Mouse (Mus musculus) thymus, postnatal 36 days (tissue): ENCODE measurements at regions not wholly inside any gene's neighbourhood (a gene's known extent, or its start where the extent isn't known, plus 50 kb on each side); places are given as distances from the start of the nearest gene placed in this dataset.

Experiments used
- DNase-seq, 2 experiments: peaks; one replicate each; pipeline ENCODE4 v3.0.0; 2022; ENCODE audit warnings: mixed read lengths in 2 of 2

DNA sequence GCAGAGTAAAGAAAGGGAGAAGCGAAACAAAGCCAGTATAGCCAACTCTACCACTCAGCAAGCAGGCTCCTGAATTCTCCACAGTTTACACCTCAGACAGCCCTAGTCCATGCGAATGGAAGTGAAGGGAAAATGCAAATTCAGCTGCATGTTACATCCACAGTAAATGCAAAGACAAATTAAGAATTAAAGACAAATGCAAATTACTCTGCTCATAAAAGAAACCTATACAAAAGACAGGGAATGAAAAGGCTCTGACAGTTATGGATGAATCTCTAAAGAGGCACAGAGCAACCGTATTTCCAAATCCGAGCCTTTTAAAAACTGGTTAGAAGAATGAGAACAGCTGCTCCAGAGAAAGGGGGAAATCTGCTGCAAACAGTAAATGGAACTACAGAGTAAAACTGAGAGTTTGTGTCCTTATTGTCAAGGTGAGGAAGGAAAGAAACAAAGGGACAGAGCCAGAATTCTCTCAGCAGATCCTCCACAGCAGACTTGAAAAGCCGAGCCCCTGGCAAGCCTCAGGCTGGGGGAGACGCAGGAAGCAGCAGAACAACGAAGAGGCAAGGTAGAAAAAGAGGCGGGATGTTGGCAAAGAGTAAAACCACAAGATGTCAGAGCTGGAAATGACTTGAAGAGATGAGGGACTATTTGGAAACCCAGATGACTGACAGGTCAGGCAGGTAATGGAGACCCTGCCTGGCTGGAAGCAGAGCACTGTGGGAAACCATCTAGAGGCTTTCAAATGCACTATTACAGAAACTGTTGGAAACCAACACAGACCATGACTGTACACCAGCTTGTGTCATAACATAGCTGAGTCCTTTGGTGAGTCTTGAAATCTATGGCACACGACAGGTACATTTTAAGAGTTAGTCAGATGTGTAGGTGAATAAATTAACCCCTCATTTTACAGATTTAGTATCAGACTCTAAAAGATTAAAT lies 184.5 kb upstream of the Acvr2a start:
- no peak for DNase-seq

DNA sequence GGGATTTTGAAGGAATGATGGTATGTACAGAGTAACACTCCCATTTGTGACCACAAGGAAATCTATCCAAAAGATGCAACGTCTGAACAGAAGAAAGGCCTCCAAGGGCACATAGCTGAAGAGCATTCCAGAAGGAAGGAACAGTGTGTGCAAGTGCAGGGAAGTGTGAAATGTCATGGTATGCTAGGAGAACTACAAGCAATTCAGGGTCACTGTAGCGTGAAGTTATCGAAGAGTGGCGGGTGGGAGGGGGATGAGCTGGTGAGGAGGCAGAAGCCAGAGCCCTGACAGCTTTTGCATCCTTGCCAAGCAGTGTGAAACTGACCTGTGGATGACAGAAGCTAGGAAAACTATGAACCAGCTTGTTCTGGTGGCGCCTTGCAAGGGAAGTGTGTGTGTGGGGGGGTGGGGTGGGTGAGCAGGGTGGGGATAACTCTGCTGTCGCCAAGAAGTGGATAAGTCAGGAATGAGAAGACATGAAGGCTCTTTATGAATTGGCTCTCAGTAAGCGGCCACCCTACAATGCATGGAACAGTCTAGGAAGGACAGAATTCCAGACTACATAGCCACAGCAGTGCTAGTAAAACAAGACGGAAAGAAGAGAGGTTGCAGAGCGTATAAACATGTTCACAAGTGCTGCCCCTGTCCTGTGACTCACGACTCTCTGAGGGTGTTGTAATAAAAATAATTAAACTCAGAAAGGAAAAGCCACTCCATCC lies 179.3 kb upstream of the Acvr2a start:
- no peak for DNase-seq

DNA sequence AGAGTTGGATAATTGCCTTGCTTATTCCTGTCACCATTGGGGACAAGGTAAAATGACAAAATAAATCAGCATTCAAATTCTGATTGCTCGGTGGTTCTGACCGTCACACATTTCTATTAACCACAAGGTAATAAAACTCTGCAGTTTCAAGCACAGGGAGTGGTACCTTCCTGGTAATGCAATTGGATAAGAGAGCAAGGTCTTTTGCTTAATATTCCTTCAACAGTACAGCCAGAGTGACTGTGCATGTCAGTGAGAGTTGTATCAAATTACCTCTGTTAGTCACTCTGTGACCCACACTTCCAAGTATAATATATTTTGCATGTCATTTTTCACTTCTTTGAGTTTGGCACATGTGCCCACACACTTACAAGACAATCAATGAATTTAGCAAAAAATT lies 177.8 kb upstream of the Acvr2a start:
- DNase-seq, result no peak

DNA sequence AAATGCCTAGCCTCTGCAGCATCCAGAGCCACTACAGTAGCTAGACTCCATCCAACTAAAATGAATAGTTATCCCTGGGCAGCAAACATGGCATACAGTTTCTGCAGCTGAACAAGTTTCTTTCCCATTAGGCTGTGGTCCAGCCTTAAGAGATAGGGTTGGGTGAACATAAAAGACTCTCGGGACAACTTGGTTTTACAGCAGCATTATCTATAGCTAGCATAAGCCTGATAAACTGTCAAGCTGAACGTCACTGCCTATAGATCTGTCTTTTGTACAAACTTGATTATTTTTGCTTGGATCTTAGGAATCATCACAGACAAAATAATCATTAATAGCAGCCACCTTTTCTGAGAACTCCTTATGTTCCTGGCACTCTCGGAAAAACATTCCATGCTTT lies 169.8 kb upstream of the Acvr2a start:
- DNase-seq, result no peak

DNA sequence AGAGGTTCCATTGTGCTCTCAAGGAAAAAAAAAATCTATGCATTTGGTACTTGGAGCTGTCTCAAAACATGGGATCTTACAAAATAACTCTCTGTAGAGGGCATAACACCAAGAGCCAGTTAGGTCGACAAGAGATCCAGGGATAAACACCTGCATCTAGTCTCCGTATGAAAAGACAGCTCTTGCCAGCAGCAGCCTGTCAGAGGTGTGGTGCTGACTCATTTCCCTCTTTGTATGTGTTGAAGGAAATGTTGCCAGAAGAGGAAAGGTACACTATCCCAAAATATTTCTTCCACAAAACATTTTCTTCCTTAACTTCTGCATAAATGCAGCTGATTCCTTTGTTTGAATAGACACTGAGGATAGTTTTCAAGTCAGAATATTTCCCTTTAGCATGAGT lies 163.6 kb upstream of the Acvr2a start:
- no peak for DNase-seq

DNA sequence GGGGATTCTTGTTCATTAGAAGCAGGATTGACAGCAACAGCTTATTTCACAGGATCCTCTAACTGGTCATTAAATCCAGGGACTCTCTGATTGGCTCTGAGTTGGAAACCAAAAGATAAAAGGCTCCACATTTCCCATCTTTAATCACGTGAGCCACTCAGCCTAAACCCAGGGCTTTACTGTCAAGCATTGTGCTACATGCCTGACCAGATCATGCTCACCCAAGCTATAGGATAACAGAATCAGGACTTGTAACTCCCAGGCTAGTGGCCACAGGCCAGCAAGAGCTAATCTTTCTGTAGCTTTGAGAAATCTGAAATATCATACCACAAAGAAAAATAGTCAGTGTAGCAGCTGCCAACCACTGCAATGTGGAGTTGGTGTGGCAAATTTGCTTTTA lies 152.7 kb upstream of the Acvr2a start:
- no peak for DNase-seq

DNA sequence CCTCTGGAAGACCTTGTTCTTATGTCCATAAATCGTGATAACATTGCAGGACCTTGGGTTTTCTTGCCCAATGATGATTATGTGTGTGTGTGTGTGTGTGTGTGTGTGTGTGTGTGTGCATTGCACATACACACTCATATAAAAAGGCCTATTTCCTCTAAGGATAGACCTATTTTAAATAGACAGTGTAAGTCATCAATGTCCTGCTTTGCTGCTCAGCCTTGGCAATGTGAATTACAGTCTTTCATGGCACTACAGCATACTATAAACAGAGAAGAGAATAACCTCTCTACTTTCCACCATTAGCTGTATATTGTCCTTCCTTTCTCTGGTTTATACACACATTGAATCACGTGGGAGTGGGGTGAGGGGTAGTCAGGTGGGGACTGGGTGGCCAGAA lies 148.8 kb upstream of the Acvr2a start:
- no peak for DNase-seq

DNA sequence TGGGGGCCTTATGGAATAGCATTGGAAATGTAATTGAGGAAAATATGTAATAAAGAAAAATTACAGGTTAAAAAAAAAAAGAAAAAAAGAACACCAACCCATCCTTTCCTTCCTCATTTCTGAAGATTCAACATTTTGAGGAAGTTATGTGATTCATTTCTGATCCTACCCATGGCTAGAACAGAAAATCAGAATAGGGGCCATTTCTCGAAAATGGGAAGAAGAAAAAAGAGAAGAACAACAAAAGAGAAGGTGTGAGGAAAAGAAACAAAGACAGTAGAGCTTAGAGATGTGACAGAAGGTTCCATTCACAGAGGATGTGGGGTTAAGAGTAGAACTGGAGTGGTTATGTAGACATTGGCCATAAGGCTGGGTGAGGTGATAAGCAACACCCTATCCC lies 124.8 kb upstream of the Acvr2a start:
- no peak for DNase-seq

DNA sequence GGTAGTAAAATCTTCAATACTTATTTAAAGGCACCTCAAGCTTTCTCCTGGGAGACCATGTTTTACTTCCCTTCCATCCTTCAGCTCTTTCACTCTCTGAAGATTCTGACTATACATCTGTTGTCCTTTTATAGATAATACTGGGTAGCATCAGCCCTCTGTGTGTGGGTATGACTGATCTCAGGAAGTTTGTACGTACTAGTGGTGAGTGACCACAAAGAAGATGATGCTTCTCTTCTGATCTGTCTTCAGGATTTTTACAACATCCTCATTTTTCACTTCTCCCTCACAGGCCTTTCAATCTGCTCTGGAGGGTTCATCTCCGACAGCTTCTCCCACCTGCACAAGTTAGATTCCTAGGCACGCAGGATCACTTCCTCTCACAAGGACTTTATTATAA lies 119.4 kb upstream of the Acvr2a start:
- no peak for DNase-seq

DNA sequence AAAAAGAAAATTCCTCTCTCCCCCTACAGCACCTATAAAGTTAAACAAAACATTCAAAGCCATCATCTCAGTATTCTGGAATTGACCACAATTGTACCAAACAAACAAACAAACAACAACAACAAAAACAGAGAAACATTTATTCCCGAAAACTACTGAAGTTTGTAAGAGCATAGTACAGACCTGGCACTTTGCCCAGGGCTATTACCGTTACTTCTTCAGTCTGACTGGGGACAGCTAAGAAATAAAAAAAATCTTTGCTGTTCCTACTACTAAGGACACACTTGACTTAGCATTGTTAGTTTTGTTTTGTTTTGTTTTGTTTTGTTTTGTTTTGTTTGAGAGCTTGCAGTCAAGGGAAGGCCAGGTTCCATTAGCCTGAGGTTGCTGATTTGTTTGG lies 113.0 kb upstream of the Acvr2a start:
- no peak for DNase-seq

DNA sequence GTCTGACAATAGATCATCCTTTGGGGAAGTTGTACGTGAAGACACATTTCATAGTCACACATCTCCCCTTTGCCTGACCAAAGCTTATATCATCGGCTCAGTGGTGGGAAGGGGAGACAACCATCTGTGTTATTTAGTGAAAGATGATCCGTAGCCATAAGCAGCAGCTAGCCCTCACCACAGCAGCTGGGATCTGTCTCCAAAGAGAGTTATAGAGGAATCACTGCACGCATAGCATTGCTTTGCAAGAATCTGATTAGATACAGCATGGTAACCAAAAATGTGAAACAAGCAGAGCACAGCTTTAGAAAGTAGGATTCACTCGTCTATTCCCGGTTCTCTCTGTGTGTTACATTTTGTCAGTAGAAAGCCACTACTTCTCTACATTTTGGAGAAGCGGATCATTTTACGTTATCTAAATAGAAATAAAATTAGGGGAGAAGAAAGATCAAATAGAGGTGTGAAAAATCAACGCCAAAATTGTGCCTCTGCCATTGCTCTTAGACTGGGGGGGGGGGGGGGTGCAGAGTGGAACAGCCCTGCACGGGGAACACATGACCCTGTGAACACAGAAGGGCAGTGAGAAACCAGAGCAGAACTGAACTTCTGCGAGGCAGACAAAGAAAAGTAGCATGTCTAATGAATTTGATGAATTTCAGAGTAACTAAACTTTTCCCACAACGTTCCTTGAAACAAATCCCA lies 108.7 kb upstream of the Acvr2a start:
- DNase-seq, result no peak

DNA sequence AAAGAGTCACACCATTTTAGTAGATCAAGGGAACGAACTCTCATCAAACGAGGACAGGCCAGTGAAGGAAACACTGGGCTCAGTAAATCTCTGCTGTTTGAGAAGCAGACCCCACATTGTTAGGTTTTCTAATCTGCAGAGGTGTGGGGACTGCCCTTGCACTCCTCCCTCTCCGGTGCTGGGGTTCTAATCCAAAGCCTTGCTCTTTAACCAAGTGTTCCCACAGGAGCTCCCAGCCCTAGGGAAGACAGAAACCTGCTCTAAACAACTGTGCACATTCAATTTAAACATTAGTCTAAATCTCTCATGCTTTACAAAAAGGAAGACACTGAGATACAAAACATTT lies 108.1 kb upstream of the Acvr2a start:
- no peak for DNase-seq

DNA sequence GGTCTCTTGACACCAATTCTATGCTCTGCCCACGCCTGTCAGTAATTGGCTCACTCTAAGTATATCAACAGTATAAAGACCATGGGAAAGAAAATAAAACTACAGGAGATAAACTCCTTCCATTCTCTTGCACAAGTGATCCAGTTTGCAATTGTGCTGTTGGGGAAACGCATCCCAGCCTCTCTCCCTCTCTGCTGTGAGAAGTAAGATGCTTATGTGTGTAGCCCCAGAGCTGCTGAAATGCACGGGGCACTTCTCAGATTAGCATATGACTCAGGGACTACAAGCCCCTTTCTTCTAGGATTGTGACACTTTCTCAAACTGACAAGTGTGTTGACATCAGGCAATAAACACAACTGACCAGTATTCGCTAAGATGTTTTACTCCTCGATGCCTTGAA lies 107.7 kb upstream of the Acvr2a start:
- DNase-seq, result no peak

DNA sequence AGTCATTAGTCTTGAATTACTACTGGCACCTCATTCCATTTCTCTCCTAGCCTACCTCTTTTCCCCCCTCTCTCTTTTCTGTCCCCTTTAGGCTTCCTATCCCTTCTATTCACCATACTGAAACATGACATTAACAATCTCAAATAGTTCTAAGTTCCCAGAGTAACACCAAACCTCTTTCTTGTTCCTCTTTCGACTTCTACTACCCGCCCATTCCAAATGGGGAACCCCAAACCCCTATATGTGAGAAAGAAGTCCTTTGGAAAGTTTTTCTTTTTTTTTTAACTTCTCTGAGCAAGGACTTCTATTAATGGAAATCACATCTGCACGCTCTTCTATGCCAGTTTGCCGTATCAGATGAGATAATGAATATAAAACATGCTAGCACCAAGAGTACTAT lies 97.7 kb upstream of the Acvr2a start:
- DNase-seq, result no peak

DNA sequence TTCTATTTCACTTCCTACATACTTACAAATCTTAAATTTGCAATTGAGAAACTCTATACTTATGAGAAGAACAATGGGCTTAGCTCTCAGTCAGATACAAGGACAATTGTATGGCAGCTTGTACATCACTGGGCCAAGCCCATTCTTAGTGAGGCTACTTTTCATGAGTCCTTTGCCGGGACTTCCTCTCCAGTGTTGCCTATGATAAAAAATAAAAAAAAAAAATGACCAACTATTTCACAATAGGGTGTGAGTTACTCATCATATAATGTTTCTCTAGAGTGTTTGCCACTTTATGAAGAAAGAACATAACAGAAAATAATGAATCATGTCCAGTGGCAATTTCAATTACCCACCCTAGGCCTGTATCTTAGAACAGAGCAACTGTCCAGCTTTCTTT lies 96.1 kb upstream of the Acvr2a start:
- DNase-seq, result no peak

DNA sequence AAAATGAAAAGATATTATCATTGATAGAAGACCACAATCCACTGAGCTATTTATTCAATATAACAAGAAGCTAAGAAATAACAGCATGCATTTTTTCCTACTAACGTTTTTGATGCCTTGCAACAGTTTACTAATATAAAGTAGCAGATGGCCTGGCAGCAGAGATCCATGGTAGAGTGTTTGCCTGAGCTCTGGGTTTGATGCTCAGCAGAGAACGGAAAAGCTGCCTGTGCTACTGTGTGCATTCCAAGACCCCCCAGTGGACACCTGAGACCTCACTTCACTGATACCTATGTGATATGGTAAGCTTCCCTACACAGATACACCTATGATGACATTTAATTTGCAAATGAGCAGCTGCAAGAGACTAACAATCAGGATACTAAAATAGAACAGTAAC lies 95.6 kb upstream of the Acvr2a start:
- DNase-seq, result no peak

DNA sequence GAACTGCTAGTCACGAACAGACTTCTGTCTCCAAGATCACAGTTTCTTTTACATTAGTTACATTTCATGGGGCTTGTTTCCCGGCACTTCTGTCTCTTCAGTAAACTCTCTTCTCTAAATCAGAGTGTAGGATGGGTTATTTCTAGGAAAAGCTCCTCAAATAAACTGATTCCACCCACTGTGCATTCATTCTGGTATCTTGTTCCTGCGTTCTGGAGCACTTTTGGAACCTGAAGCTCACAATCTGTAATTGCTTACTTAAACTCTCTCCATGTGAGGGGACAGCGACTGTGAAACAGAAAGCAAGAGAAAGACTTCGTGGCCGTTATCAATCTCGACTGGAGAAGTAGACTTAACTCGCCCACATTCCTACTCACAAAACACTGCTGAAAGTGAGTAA lies 83.1 kb upstream of the Acvr2a start:
- no peak for DNase-seq

DNA sequence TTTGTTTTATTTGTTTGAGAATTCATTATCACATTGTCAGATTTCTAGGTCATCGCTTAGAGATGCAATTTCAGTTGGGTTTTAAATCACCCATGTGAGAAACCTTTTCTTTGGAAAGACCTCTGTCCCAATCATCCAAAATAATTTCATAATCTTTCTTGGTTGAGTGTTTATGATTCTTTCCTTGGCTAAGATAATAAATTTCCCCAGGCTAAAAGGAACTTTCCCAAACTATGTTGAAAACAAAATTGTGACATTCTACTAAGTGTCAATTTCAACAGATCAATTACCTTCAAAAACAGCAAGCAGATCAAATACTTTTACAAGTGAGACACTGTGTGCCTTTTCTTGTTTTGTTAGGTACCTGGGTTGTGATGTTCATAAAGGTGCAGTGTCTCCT lies 80.0 kb upstream of the Acvr2a start:
- DNase-seq, result no peak

DNA sequence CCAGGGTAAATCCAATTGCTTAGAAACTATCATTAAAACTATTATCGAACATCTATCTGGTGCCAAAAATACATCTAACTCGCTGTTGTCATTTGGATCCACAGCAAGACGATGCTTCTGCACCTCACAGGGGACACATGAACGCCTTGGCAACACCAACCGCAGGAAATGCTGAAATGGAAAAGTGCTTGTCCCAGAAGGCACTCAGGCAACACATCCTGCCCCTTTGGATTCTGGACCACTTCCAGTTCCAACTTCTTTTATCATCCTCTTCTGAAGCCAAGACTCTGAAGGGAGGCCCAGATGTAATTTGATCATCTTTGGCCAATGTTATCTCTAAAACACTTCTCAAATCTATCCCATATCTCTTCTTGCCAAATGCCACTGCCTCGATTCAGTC lies 79.4 kb upstream of the Acvr2a start:
- DNase-seq, result no peak

DNA sequence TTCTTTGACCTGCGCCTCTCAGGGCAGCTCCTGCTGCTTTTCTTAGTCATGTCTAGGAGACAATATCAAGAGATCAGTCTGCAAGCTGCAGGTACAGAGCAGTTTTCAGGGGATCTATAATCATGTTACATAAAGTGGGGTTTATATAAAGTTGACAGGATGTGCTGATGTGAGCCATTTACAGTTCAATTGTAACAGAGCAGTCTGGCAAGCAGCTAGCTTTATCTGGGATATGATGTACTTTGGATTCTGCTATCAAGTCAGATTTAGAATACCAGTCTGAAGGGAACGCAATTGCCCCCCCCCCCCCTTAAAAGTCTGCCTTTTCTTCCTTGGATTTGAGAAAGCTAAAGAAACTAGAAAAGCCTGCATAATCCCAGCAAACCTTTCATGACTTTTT lies 77.6 kb upstream of the Acvr2a start:
- no peak for DNase-seq
